Mouse (Mus musculus): ENCODE measurements at regions not wholly inside any gene's neighbourhood (a gene's known extent, or its start where the extent isn't known, plus 50 kb on each side); places are given as distances from the start of the nearest gene placed in this dataset.
A peak's percentile ranks its signal among the peaks of the same experiment; 100 is the strongest.

GRCm38 (mm10) chr7:124868133-124868603, 576.3 kb upstream of the Kdm8 start:
- peak; percentile 60 for DNase-seq

GRCm38 (mm10) chr7:124868621-124869020, 575.9 kb upstream of the Kdm8 start:
- DNase-seq, result no peak

- DNase-seq, result no peak
These were observed 563.7 kb upstream of the Kdm8 start for GRCm38 (mm10) chr7:124880771-124881170.

GRCm38 (mm10) chr7:124907233-124907632, 537.2 kb upstream of the Kdm8 start:
- DNase-seq, result no peak

GRCm38 (mm10) chr7:124907662-124908296, 536.7 kb upstream of the Kdm8 start:
- no peak for DNase-seq

- peak; percentile 46 for DNase-seq
These were observed 530.4 kb upstream of the Kdm8 start for GRCm38 (mm10) chr7:124914061-124914460.

- DNase-seq, result no peak
These were observed 530.0 kb upstream of the Kdm8 start for GRCm38 (mm10) chr7:124914479-124914878.

- no peak for DNase-seq
These were observed 529.5 kb upstream of the Kdm8 start for GRCm38 (mm10) chr7:124914972-124915371.

GRCm38 (mm10) chr7:124915637-124916036, 528.8 kb upstream of the Kdm8 start:
- DNase-seq, result no peak

GRCm38 (mm10) chr7:124917606-124918120, 526.8 kb upstream of the Kdm8 start:
- DNase-seq, result peak; percentile 46

GRCm38 (mm10) chr7:124922806-124923205, 521.7 kb upstream of the Kdm8 start:
- DNase-seq, result peak; percentile 81

GRCm38 (mm10) chr7:124933573-124933972, 510.9 kb upstream of the Kdm8 start:
- DNase-seq, result no peak

- DNase-seq, result no peak
These were observed 505.1 kb upstream of the Kdm8 start for GRCm38 (mm10) chr7:124939357-124939756.

GRCm38 (mm10) chr7:124941527-124941926, 502.9 kb upstream of the Kdm8 start:
- DNase-seq, result no peak

- DNase-seq, result no peak
These were observed 498.1 kb upstream of the Kdm8 start for GRCm38 (mm10) chr7:124946424-124946823.

GRCm38 (mm10) chr7:124957329-124957728, 487.1 kb upstream of the Kdm8 start:
- no peak for DNase-seq

- no peak for DNase-seq
These were observed 469.5 kb upstream of the Kdm8 start for GRCm38 (mm10) chr7:124974870-124975488.

GRCm38 (mm10) chr7:124989456-124989855, 455.0 kb upstream of the Kdm8 start:
- peak; percentile 4 for DNase-seq

GRCm38 (mm10) chr7:124990695-124991094, 453.8 kb upstream of the Kdm8 start:
- no peak for DNase-seq

- no peak for DNase-seq
These were observed 447.9 kb upstream of the Kdm8 start for GRCm38 (mm10) chr7:124996538-124996937.

- no peak for DNase-seq
These were observed 443.8 kb upstream of the Kdm8 start for GRCm38 (mm10) chr7:125000669-125001068.

GRCm38 (mm10) chr7:125005638-125006037, 438.8 kb upstream of the Kdm8 start:
- no peak for DNase-seq

- DNase-seq, result no peak
These were observed 425.2 kb upstream of the Kdm8 start for GRCm38 (mm10) chr7:125019259-125019658.

GRCm38 (mm10) chr7:125024944-125025343, 419.5 kb upstream of the Kdm8 start:
- DNase-seq, result no peak

Data from kidney, adult 9 months (tissue).